Comparison of ENCODE assay signal across 9 mouse cellular contexts in genomic region chr12:69536616-69537242, GRCm38 (mm10). TPM values are rescaled to one million over a fixed set of nuclear protein-coding genes. Genes with fewer than 3 reads are reported as not detected.
A peak's percentile ranks its signal among the peaks of the same experiment; 100 is the strongest.
DNase-seq lines count a peak whose midpoint lies in the region; ATAC-seq and TF ChIP-seq lines count a peak whose summit lies in the region.
"Had no signal": no experiment of that assay in that cellular context is flagged by ENCODE, and none has a peak within 500 bp of the region (broad histone marks: within the 10 kb centered on the region; RNA-seq: fewer than 3 reads in every experiment).

No protein-coding gene starts in this region.

- H3K4me1 ChIP-seq in kidney, postnatal 0 days (replicated peaks; ENCODE audit: insufficient read depth, low read length): peaks cover 30% of the 10 kb centered on the region
- H3K4me1 ChIP-seq in hindbrain, postnatal 0 days (ENCODE audit: insufficient read depth, low read length): peaks cover 19% of the 10 kb centered on the region
- H3K4me1 ChIP-seq in midbrain, embryonic 15.5 days: peaks cover 13% of the 10 kb centered on the region; the same call in 1 of the 2 replicates

- H3K9me3 ChIP-seq in kidney, postnatal 0 days (replicated peaks; ENCODE audit: low read length): no peaks in the 10 kb centered on the region
- H3K9me3 ChIP-seq in hindbrain, postnatal 0 days (ENCODE audit: low read length): no peaks in the 10 kb centered on the region
- H3K9me3 ChIP-seq in midbrain, embryonic 15.5 days: no peaks in the 10 kb centered on the region

- 61% methylated on average over 10 of the region's 10 CpGs for WGBS in kidney, postnatal 0 days
- WGBS in hindbrain, postnatal 0 days: 36% methylated on average over 10 of the region's 10 CpGs
- 62% methylated on average over 10 of the region's 10 CpGs for whole genome bisulfite sequencing in midbrain, embryonic 15.5 days

- DNase-seq in kidney, postnatal 0 days (ENCODE audit: low spot score): no peak
- no peak for DNase-seq in kidney, postnatal 36 days
- DNase-seq in cerebellum, adult 9-11 months: peak; percentile 60
- peak; percentile 15 for DNase-seq in hindbrain, postnatal 0 days (ENCODE audit: low spot score)
- no peak for DNase-seq in c-Kit-positive CD71-positive TER-119-positive erythroid progenitor cells, embryonic 14.5 days (ENCODE audit: low spot score)
- DNase-seq in left cerebral cortex, postnatal 36 days (ENCODE audit: low spot score in 2 of 2): no peak
- no peak for DNase-seq in urinary bladder, postnatal 4 days (ENCODE audit: low spot score in 2 of 2)

- no peak for ATAC-seq in kidney, postnatal 0 days (replicated peaks; ENCODE audit: low FRiP score, low read depth)
- ATAC-seq in hindbrain, postnatal 0 days: no peak
- ATAC-seq in midbrain, embryonic 15.5 days (replicated peaks): no peak

- intact Hi-C loops in left cerebral cortex, postnatal 36 days (cut with DNase I): loop anchor here (5.0 kb wide), 2 partner anchors 34 to 84 kb away; no protein-coding TSS in a partner anchor

- no peaks in the 10 kb centered on the region for H3K27me3 ChIP-seq in kidney, postnatal 0 days (ENCODE audit: insufficient read depth, low read length)
- H3K27me3 ChIP-seq in hindbrain, postnatal 0 days (ENCODE audit: insufficient read depth, low read length): no peaks in the 10 kb centered on the region
- H3K27me3 ChIP-seq in midbrain, embryonic 15.5 days (replicated peaks): no peaks in the 10 kb centered on the region
- H3K27me3 ChIP-seq: Patski had no signal

- H3K4me2 ChIP-seq in kidney, postnatal 0 days (ENCODE audit: low read length): peak overlapping the region; percentile 50; the same call in 1 of the 2 replicates
- H3K4me2 ChIP-seq in hindbrain, postnatal 0 days (ENCODE audit: low read depth, low read length): peak overlapping the region; percentile 39; the same call in 1 of the 2 replicates
- no peak overlapping the region for H3K4me2 ChIP-seq in midbrain, embryonic 15.5 days

- no peak overlapping the region for H3K9ac ChIP-seq in kidney, postnatal 0 days (ENCODE audit: low read depth, low read length)
- H3K9ac ChIP-seq in hindbrain, postnatal 0 days (replicated peaks; ENCODE audit: low read length): no peak overlapping the region
- no peak overlapping the region for H3K9ac ChIP-seq in midbrain, embryonic 15.5 days

- no peaks in the 10 kb centered on the region for H3K36me3 ChIP-seq in kidney, postnatal 0 days (ENCODE audit: insufficient read depth, low read length)
- no peaks in the 10 kb centered on the region for H3K36me3 ChIP-seq in hindbrain, postnatal 0 days (ENCODE audit: insufficient read depth, low read length)
- H3K36me3 ChIP-seq in midbrain, embryonic 15.5 days (replicated peaks): no peaks in the 10 kb centered on the region

- peak overlapping the region; percentile 78 for H3K27ac ChIP-seq in kidney, postnatal 0 days
- peak overlapping the region; percentile 81 for H3K27ac ChIP-seq in hindbrain, postnatal 0 days
- H3K27ac ChIP-seq in midbrain, embryonic 15.5 days: peak overlapping the region; percentile 48; the same call in 1 of the 2 replicates

- TF ChIP-seq CTCF in kidney, postnatal 0 days (IDR thresholded peaks at IDR 0.05; ENCODE audit: low read depth): no peak
- no peak for TF ChIP-seq CTCF in hindbrain, postnatal 0 days (IDR thresholded peaks at IDR 0.05; ENCODE audit: low read depth)

- H3K4me3 ChIP-seq in kidney, postnatal 0 days (replicated peaks; ENCODE audit: low read depth, low read length): no peak overlapping the region
- H3K4me3 ChIP-seq in hindbrain, postnatal 0 days (ENCODE audit: low read length): no peak overlapping the region
- no peak overlapping the region for H3K4me3 ChIP-seq in midbrain, embryonic 15.5 days

RNA-seq across cellular contexts. Expression of gene Vcpkmt, which starts 46.1 kb away (rescaled TPM):
- 20.8 and 21.5 TPM in 2 replicates for polyA plus RNA-seq in kidney, postnatal 0 days (2015; fragmentation: Nextera tagmentation; extraction: Ambion mirVana)
- 4.0 and 6.1 TPM in 2 replicates for total RNA-seq in hindbrain, postnatal 0 days (2014; rRNA removed)
- polyA plus RNA-seq in hindbrain, postnatal 0 days (2015; fragmentation: Nextera tagmentation; extraction: Ambion mirVana): 33.0 and 33.6 TPM in 2 replicates
- 27.2 and 28.4 TPM in 2 replicates for polyA plus RNA-seq in midbrain, embryonic 15.5 days (2015; fragmentation: Nextera tagmentation; extraction: Ambion mirVana)
- total RNA-seq in left cerebral cortex, postnatal 36 days (2021): 10 to 100 TPM; 20.3 to 24.8 TPM

Comparison
In these comparisons a context has a peak if more than half of its experiments do, and no peak if none do; other contexts are left out.
1. DNase-seq: peak in cerebellum, adult 9-11 months (single experiment) and hindbrain, postnatal 0 days (single experiment); none in kidney, postnatal 0 days (single experiment), kidney, postnatal 36 days (0 of 2), c-Kit-positive CD71-positive TER-119-positive erythroid progenitor cells, embryonic 14.5 days (single experiment), left cerebral cortex, postnatal 36 days (0 of 2) and urinary bladder, postnatal 4 days (0 of 2).
2. Peak in every context shown above with its lines, with median percentiles within 50 percentile points of each other: H3K27ac ChIP-seq.